ENCODE assay signal across 26 mouse cellular contexts in genomic region chr3:123592072-123592471, GRCm38 (mm10).
"Had no signal": no experiment of that assay in that cellular context is flagged by ENCODE, and none has a peak within 500 bp of the region (broad histone marks: within the 10 kb centered on the region; RNA-seq: fewer than 3 reads in every experiment).

No protein-coding gene starts in this region.

- H3K36me3 ChIP-seq: embryonic facial prominence, embryonic 10.5 days; embryonic facial prominence, embryonic 12.5 days; embryonic facial prominence, embryonic 13.5 days; embryonic facial prominence, embryonic 15.5 days; forebrain, embryonic 10.5 days; forebrain, embryonic 12.5 days; forebrain, embryonic 15.5 days had no signal

- H3K9me3 ChIP-seq: embryonic facial prominence, embryonic 10.5 days; embryonic facial prominence, embryonic 12.5 days; embryonic facial prominence, embryonic 15.5 days; forebrain, embryonic 10.5 days; forebrain, embryonic 12.5 days; forebrain, embryonic 13.5 days; forebrain, embryonic 15.5 days had no signal

- ATAC-seq: forebrain, embryonic 13.5 days; forebrain, embryonic 14.5 days; forebrain, embryonic 15.5 days; forebrain, embryonic 16.5 days; forebrain, postnatal 0 days had no signal

- H3K4me3 ChIP-seq: embryonic facial prominence, embryonic 10.5 days; embryonic facial prominence, embryonic 12.5 days; embryonic facial prominence, embryonic 13.5 days; embryonic facial prominence, embryonic 15.5 days; erythroblast, embryonic 14.5 days; forebrain, embryonic 10.5 days; forebrain, embryonic 12.5 days; forebrain, embryonic 13.5 days; forebrain, embryonic 15.5 days; gastrocnemius, adult 2 months; heart, adult 2 months had no signal

- DNase-seq: cerebellum, adult 8-10 months; cerebellum, adult 9-10 months; cerebellum, adult 9-11 months; cerebellum, postnatal 25 days; cerebellum, postnatal 36 days; embryo, embryonic 11 days; forebrain, postnatal 0 days; gastrocnemius, adult 2 months; gastrocnemius, postnatal 10 days; gastrocnemius, postnatal 14 days; gastrocnemius, postnatal 25 days; gastrocnemius, postnatal 36 days; heart, adult 11 months; heart, adult 18-20 months; heart, adult 2 months had no signal

- H3K9ac ChIP-seq: embryonic facial prominence, embryonic 12.5 days; embryonic facial prominence, embryonic 13.5 days; embryonic facial prominence, embryonic 15.5 days; forebrain, embryonic 12.5 days; forebrain, embryonic 13.5 days; forebrain, embryonic 15.5 days; forebrain, postnatal 0 days had no signal

- H3K4me1 ChIP-seq: embryonic facial prominence, embryonic 10.5 days; embryonic facial prominence, embryonic 12.5 days; embryonic facial prominence, embryonic 13.5 days; embryonic facial prominence, embryonic 15.5 days; forebrain, embryonic 10.5 days; forebrain, embryonic 12.5 days; forebrain, embryonic 13.5 days; forebrain, embryonic 15.5 days had no signal

- H3K27ac ChIP-seq: embryonic facial prominence, embryonic 10.5 days; embryonic facial prominence, embryonic 12.5 days; embryonic facial prominence, embryonic 13.5 days; embryonic facial prominence, embryonic 15.5 days; forebrain, embryonic 10.5 days; forebrain, embryonic 12.5 days; forebrain, embryonic 13.5 days; forebrain, embryonic 15.5 days; gastrocnemius, adult 2 months; heart, adult 2 months had no signal

- H3K4me2 ChIP-seq: embryonic facial prominence, embryonic 12.5 days; embryonic facial prominence, embryonic 13.5 days; embryonic facial prominence, embryonic 15.5 days; forebrain, embryonic 12.5 days; forebrain, embryonic 13.5 days; forebrain, embryonic 15.5 days had no signal

- H3K27me3 ChIP-seq: embryonic facial prominence, embryonic 12.5 days; embryonic facial prominence, embryonic 13.5 days; embryonic facial prominence, embryonic 15.5 days; forebrain, embryonic 12.5 days; forebrain, embryonic 13.5 days; forebrain, embryonic 15.5 days had no signal
